Mouse (Mus musculus) MEL (cell line): ENCODE data around the gene Gstp3. TPM values are rescaled to one million over a fixed set of nuclear protein-coding genes. Genes with fewer than 3 reads are reported as not detected.

ENCODE experiments used
- DNase-seq: peaks from one replicate; pipeline ENCODE4 v3.0.0; 2011; ENCODE audit warnings: low read depth, low spot score
- H3K27ac ChIP-seq: 2 replicates; pipeline ENCODE4 v1.5.1; 2012; ENCODE audit warnings: low read depth, mild to moderate bottlenecking, control low read depth, low read length, moderate library complexity; ENCODE audit not compliant: control insufficient read depth
- H3K27me3 ChIP-seq, 2 experiments: fragments of 150-350 bp in 1 of 2; sonication (generic) in 1 of 2; 2 replicates each; pipeline ENCODE4 v1.6.1; 2012; ENCODE audit warnings: low read length in 2 of 2, mild to moderate bottlenecking in 2 of 2, improper control_type of control experiment in 1 of 2, moderate library complexity in 1 of 2; ENCODE audit not compliant: insufficient read depth in 2 of 2, control insufficient read depth in 1 of 2
- H3K36me3 ChIP-seq, 2 experiments: 2 replicates each; pipeline ENCODE4 v1.6.1; 2012 to 2014; ENCODE audit warnings: low read length in 2 of 2, improper control_type of control experiment in 1 of 2, inconsistent platforms in 1 of 2, mild to moderate bottlenecking in 1 of 2; ENCODE audit not compliant: insufficient read depth in 2 of 2, control insufficient read depth in 1 of 2
- H3K4me1 ChIP-seq, 2 experiments: fragments of 150-350 bp in 1 of 2; sonication (generic) in 1 of 2; 2 replicates each; pipeline ENCODE4 v1.6.1; 2012; ENCODE audit warnings: low read length in 2 of 2, improper control_type of control experiment in 1 of 2, mild to moderate bottlenecking in 1 of 2; ENCODE audit not compliant: insufficient read depth in 2 of 2, control insufficient read depth in 1 of 2
- H3K4me3 ChIP-seq, 2 experiments: fragments of 150-350 bp in 1 of 2; sonication (generic) in 1 of 2; 2 replicates each; pipeline ENCODE4 v1.5.1; 2012; ENCODE audit warnings: low read depth in 2 of 2, low read length in 2 of 2, mild to moderate bottlenecking in 2 of 2, moderate library complexity in 2 of 2, control low read depth in 1 of 2, improper control_type of control experiment in 1 of 2; ENCODE audit not compliant: control insufficient read depth in 1 of 2, insufficient read depth in 1 of 2
- H3K79me2 ChIP-seq: 2 replicates; pipeline ENCODE4 v1.6.1; 2012; ENCODE audit warnings: mild to moderate bottlenecking, low read length, moderate library complexity; ENCODE audit not compliant: control insufficient read depth, poor library complexity, insufficient read depth
- H3K9ac ChIP-seq: 2 replicates; pipeline ENCODE4 v1.6.1; 2012; ENCODE audit warnings: low read depth, mild to moderate bottlenecking, control low read depth, low read length, moderate library complexity; ENCODE audit not compliant: control insufficient read depth, poor library complexity, severe bottlenecking
- H3K9me3 ChIP-seq: fragments of 150-350 bp; sonication (generic); replicated peaks from 2 replicates; pipeline ENCODE4 v1.6.1; 2012; ENCODE audit warnings: mild to moderate bottlenecking, low read length, improper control_type of control experiment, moderate library complexity; ENCODE audit not compliant: insufficient read depth
- BHLHE40 ChIP-seq: IDR thresholded peaks from 2 replicates; pipeline ENCODE4 v1.6.1; 2012; ENCODE audit warnings: low read depth, mild to moderate bottlenecking, inconsistent platforms, low read length, improper control_type of control experiment, borderline replicate concordance
- CHD2 ChIP-seq: IDR thresholded peaks from 2 replicates; pipeline ENCODE4 v1.6.1; 2011; ENCODE audit warnings: low read length, improper control_type of control experiment
- EP300 ChIP-seq, 2 experiments: IDR thresholded peaks; 2 replicates each; pipeline ENCODE4 v1.6.1; 2011; ENCODE audit warnings: improper control_type of control experiment in 2 of 2, low read length in 2 of 2, low read depth in 1 of 2, mild to moderate bottlenecking in 1 of 2
- ETS1 ChIP-seq: IDR thresholded peaks from 2 replicates; pipeline ENCODE4 v1.6.1; 2012; ENCODE audit warnings: low read depth, mild to moderate bottlenecking, inconsistent platforms, low read length, improper control_type of control experiment, moderate library complexity
- GABPA ChIP-seq: IDR thresholded peaks from 2 replicates; pipeline ENCODE4 v1.6.1; 2012; ENCODE audit warnings: low read depth, mild to moderate bottlenecking, inconsistent platforms, low read length, improper control_type of control experiment, moderate library complexity
- GATA1 ChIP-seq: IDR thresholded peaks from 2 replicates; pipeline ENCODE4 v1.6.1; 2011; ENCODE audit warnings: low read depth, low read length, improper control_type of control experiment
- MAX ChIP-seq: IDR thresholded peaks from 2 replicates; pipeline ENCODE4 v1.6.1; 2011; ENCODE audit warnings: low read length, improper control_type of control experiment
- MEF2A ChIP-seq: IDR thresholded peaks from 2 replicates; pipeline ENCODE4 v1.6.1; 2014; ENCODE audit warnings: low read depth, mild to moderate bottlenecking, inconsistent platforms, low read length, improper control_type of control experiment; ENCODE audit not compliant: poor library complexity, insufficient replicate concordance, severe bottlenecking; ENCODE audit errors: extremely low read depth
- MYC ChIP-seq: IDR thresholded peaks from 2 replicates; pipeline ENCODE4 v1.6.1; 2011; ENCODE audit warnings: low read depth, mild to moderate bottlenecking, low read length, improper control_type of control experiment, moderate library complexity
- NELFE ChIP-seq: IDR thresholded peaks from 2 replicates; pipeline ENCODE4 v1.6.1; 2011; ENCODE audit warnings: low read depth, low read length, improper control_type of control experiment
- NRF1 ChIP-seq: IDR thresholded peaks from 2 replicates; pipeline ENCODE4 v1.6.1; 2014; ENCODE audit warnings: low read depth, mild to moderate bottlenecking, inconsistent platforms, low read length, improper control_type of control experiment, moderate library complexity; ENCODE audit not compliant: poor library complexity, insufficient read depth, severe bottlenecking
- POLR2A ChIP-seq, 2 experiments: IDR thresholded peaks; 2 replicates each; pipeline ENCODE4 v1.6.1; 2011 to 2012; ENCODE audit warnings: low read length in 2 of 2, mild to moderate bottlenecking in 2 of 2, control low read depth in 1 of 2, improper control_type of control experiment in 1 of 2, low read depth in 1 of 2, moderate library complexity in 1 of 2; ENCODE audit not compliant: control insufficient read depth in 1 of 2, insufficient read depth in 1 of 2, poor library complexity in 1 of 2
- POLR2AphosphoS2 ChIP-seq: IDR thresholded peaks from 2 replicates; pipeline ENCODE4 v1.6.1; 2011; ENCODE audit warnings: low read length, improper control_type of control experiment
- POLR2AphosphoS5 ChIP-seq: IDR thresholded peaks from 2 replicates; pipeline ENCODE4 v1.6.1; 2012; ENCODE audit warnings: low read depth, borderline replicate concordance, mild to moderate bottlenecking, inconsistent platforms, low read length, moderate library complexity, mixed read lengths
- RCOR1 ChIP-seq: IDR thresholded peaks from 2 replicates; pipeline ENCODE4 v1.6.1; 2012; ENCODE audit warnings: low read depth, mild to moderate bottlenecking, inconsistent platforms, low read length, improper control_type of control experiment
- SIN3A ChIP-seq: IDR thresholded peaks from 2 replicates; pipeline ENCODE4 v1.6.1; 2012; ENCODE audit warnings: low read length, improper control_type of control experiment, inconsistent platforms
- SMC3 ChIP-seq: IDR thresholded peaks from 2 replicates; pipeline ENCODE4 v1.6.1; 2011; ENCODE audit warnings: low read depth, low read length, improper control_type of control experiment
- TBP ChIP-seq: IDR thresholded peaks from 2 replicates; pipeline ENCODE4 v1.8.0; 2011; ENCODE audit warnings: low read depth, low read length, improper control_type of control experiment
- TCF12 ChIP-seq: IDR thresholded peaks from 2 replicates; pipeline ENCODE4 v1.6.1; 2014; ENCODE audit warnings: low read depth, mild to moderate bottlenecking, inconsistent platforms, low read length, improper control_type of control experiment, moderate library complexity
- USF2 ChIP-seq, 2 experiments: IDR thresholded peaks; 2 replicates each; pipeline ENCODE4 v1.6.1; 2011 to 2012; ENCODE audit warnings: improper control_type of control experiment in 2 of 2, low read length in 2 of 2, borderline replicate concordance in 1 of 2, inconsistent platforms in 1 of 2, low read depth in 1 of 2, mild to moderate bottlenecking in 1 of 2; ENCODE audit not compliant: insufficient read depth in 1 of 2
- ZC3H11A ChIP-seq: IDR thresholded peaks from 2 replicates; pipeline ENCODE4 v1.6.1; 2012; ENCODE audit warnings: low read depth, mild to moderate bottlenecking, inconsistent platforms, low read length, improper control_type of control experiment
- ZKSCAN1 ChIP-seq: IDR thresholded peaks from 2 replicates; pipeline ENCODE4 v1.6.1; 2012; ENCODE audit warnings: low read depth, mild to moderate bottlenecking, inconsistent platforms, low read length, improper control_type of control experiment, moderate library complexity
- ZMIZ1 ChIP-seq: IDR thresholded peaks from 2 replicates; pipeline ENCODE4 v1.6.1; 2012; ENCODE audit warnings: low read depth, mild to moderate bottlenecking, inconsistent platforms, low read length, improper control_type of control experiment, moderate library complexity
- ZNF384 ChIP-seq: IDR thresholded peaks from 2 replicates; pipeline ENCODE4 v1.6.1; 2012; ENCODE audit warnings: low read depth, mild to moderate bottlenecking, inconsistent platforms, low read length, improper control_type of control experiment
- polyA plus RNA-seq, 2 experiments: library from polyadenylated mRNA; stranded (reverse) in 1 of 2; unstranded in 1 of 2; fragments of >175 nt in 1 of 2; fragments of >200 nt in 1 of 2; gene quantifications; 2 replicates each; pipeline versions ENCODE4 v1.2.1 to v1.2.4; 2012; ENCODE audit warnings: low replicate concordance in 2 of 2, low read depth in 1 of 2; ENCODE audit not compliant: insufficient read length in 2 of 2, insufficient read depth in 1 of 2, missing spikeins in 1 of 2
- total RNA-seq: library from RNA; depleted of rRNA; stranded (reverse); fragments of 300-350 nt; gene quantifications from 2 replicates; pipeline ENCODE4 v1.2.3, GENCODE M21; 2012

Gstp3 gene
- total and polyA plus RNA-seq, 3 experiments = 0.84 TPM; not detected in 2

DNA sequence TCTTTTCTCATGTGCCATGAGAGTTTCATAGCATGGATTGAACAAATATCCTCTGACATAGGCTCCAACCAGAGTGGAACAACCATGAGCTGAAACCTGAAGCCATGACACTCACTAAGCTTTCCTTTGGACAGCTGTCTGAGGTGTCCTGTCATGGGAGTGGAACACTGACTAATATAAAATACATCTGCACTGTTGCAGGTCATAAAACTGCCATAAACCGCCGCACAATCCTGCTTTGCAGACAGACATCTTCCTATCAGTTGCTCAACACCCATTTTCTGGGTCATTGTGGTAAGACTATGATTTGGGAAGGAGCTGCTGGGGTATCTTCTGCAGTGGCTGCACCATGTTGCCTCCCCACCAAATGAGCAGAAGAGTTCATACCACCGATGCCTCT lies 33.4 kb upstream of the Gstp3 start (continued):
- TF ChIP-seq MEF2A (no peak), ZKSCAN1 (no peak), RCOR1 (peak; percentile 59; the same call in 1 of the 2 replicates), ZC3H11A (no peak), MYC (no peak), SMC3 (no peak), ZNF384 (no peak), TCF12 (peak; percentile 77), TBP (0 out of 2 replicates have a peak, but pooled peaks have one; percentile 12), GABPA (no peak), USF2 (IDR thresholded peaks at IDR 0.05; ENCODE audit: borderline replicate concordance in 1 of 2, insufficient read depth in 1 of 2, low read depth in 1 of 2, low read length in 2 of 2) (no peak), POLR2A (IDR thresholded peaks at IDR 0.05; ENCODE audit: control insufficient read depth in 1 of 2, insufficient read depth in 1 of 2, low read depth in 1 of 2, low read length in 2 of 2, poor library complexity in 1 of 2) (no peak), ETS1 (peak; percentile 54), NRF1 (no peak), ZMIZ1 (no peak), BHLHE40 (no peak), EP300 (IDR thresholded peaks at IDR 0.05; ENCODE audit: low read depth in 1 of 2, low read length in 2 of 2) (peak; percentile 52 to 82; a peak in 3 of 4 replicates), MAX (no peak), SIN3A (peak; percentile 41; the same call in 1 of the 2 replicates), CHD2 (no peak)

- Histone ChIP-seq H3K27me3 (no peaks in the 10 kb centered on the region), H3K36me3 (peaks cover 0 to 15% of the 10 kb centered on the region in 2 experiments; a peak in 2 of 4 replicates), H3K4me1 (peaks cover 0 to 6% of the 10 kb centered on the region in 2 experiments; a peak in 2 of 4 replicates), H3K9ac (no peak overlapping the region), H3K79me2 (no peaks in the 10 kb centered on the region), H3K27ac (no peak overlapping the region), H3K4me3 (no peak overlapping the region), H3K9me3 (no peaks in the 10 kb centered on the region)
- peak; percentile 32 for DNase-seq
- TF ChIP-seq NELFE (no peak), MYC (no peak), BHLHE40 (no peak), SIN3A (no peak), POLR2AphosphoS5 (no peak), ZNF384 (peak; percentile 62), GATA1 (no peak), RCOR1 (no peak), POLR2AphosphoS2 (no peak), ETS1 (0 out of 2 replicates have a peak, but pooled peaks have one; percentile 8), ZMIZ1 (no peak)
Measured at GRCm38 (mm10) chr19:4091383-4091782, 32.0 kb upstream of the Gstp3 start.
